Mouse (Mus musculus) left cerebral cortex, adult 18-20 months (tissue): ENCODE measurements around the gene Galntl6. TPM values are rescaled to one million over a fixed set of nuclear protein-coding genes. Genes with fewer than 3 reads are reported as not detected.
"Not testable (repeated sequence)": the region's sequence is repeated elsewhere in the genome, so short reads cannot be mapped to it uniquely, and the experiment has no call there.

Experiments
- DNase-seq, 2 experiments: peaks; one replicate each; pipeline ENCODE4 v3.0.0; 2021 to 2022; ENCODE audit warnings: low spot score in 2 of 2, mixed read lengths in 1 of 2
- total RNA-seq, 2 experiments: library from RNA; stranded (reverse); gene quantifications; 2 replicates each; pipeline ENCODE4 v1.2.3; 2021

Galntl6 gene
- total RNA-seq, 2 experiments from 2014 or later, result 21.9 to 22.3 TPM

DNA sequence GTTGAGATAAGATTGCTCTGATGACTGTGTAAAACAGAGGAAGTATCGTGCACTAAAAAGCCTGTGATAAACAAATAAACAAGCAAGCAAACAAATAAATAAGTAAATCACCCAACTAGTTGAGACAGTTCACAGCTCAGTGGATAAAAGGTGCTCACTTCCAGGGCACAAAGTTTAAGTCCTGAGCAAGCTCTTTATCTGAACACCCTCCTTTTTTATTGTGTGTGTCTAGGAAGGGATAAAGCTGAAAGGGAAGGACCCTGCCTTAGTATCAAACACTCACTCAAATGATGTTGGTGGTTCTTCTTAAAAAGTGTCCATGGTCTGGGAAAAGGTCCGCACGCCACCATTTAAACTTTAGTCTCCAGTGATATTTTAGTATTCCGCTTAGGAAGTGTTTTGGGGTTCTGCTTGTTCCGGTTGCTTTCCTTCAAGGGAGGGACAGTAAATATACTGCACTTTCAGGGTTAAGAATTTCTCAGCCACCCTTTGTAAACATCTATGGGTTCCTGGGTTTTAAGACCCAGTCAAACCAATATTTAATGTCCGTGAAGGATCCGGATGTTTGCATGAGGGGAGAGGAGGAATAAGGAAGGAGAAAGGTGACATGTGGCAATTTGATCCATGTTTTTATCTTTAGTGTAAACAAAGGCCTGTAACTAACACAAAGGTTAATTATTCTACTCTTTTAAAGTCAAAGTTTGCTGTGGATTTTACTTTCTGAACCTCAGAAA lies 1134.3 kb downstream of the Galntl6 start:
- DNase-seq, result no peak

DNA sequence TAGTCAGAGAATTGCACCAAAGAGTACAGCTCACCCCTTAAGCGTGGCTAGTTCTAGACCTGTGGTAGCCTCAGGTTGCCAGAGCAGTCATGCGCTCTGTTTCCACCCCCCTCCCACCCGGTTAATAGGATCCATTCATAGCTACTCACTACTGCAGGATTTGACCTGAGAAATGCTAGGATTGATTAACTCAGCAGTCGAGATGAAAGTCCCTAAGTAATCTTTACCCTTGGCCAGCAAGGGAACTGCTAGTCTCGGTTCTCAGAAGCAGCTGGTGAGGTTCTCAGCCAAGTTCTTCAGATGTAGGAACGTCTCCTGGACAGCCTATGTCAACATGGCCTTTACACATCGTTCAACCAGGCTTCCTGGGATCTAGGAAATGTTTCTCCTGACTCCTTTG lies 1135.7 kb downstream of the Galntl6 start:
- DNase-seq, result no peak

DNA sequence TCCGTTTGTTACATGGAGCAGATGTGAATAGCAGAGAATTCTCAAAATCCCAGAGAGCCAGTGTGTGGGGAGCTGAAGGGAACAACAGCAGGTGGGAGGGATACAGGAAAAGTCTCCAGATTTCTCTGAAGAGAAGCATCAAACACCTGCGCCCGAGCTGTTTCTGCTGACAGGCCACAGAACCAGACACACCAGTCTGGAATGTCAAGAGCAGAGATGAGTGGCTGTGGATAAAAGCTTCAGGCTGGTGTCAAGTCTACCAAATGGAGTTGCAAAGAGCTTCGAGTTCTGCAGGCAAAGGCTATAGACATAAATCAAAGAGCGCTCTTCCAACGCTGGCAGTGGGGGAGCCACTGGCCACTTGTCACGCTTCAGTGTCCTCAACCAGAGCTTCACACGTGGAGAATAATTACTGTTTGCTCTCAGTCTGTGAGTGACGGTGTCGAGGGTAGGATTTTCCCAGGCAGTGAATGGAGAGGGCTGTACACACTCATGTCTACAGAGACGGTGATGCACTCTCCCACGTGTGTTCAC lies 1139.6 kb downstream of the Galntl6 start:
- DNase-seq, result peak in 1 of 2 experiments; percentile 30

DNA sequence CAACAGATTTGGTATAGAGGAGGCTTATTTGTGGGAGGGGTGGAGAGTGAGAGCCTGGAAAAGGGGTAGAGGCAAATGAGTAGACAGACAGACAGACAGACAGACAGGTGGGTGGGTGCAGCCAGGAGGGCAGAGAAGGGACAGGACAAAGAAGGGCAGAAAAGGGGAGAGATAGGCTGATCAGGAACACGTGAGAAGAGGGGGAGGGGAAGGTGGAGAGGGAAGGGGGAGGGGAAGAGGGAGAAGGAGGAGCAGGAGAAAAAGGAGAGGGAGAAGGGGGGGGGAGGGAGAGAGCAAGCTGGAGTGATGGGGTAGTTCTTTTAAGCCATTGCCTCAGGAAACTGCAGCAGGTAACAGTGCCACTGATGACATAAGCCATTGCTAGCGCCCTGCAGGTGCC lies 1144.9 kb downstream of the Galntl6 start:
- no peak for DNase-seq

DNA sequence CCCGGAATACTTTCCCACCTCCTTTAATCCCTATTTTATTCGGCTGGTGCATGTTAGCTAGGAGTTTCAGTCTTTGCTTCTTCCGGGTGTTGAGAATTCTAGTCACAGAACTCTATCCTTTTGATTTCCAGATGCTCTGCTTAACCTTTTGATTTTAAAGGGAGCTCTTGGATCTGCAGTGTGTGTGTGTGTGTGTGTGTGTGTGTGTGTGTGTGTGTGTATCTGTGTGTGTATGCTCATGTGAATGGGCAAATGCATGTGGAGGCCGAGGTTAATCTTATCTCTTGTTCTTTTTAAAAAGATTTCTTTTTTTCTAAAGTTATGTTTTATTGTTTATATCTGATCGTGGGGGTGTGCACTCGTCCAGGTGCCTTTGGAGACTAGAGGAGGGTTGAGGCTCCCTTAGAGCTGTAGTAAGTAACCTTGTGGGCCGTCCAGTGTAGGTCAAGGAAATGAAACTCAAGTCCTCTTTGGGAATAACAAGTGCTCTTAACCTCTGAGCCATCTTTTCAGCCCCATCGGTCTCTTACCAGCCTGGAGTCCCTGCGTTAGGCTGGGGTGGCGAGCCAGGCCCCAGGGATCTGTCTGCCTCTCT lies 1145.9 kb downstream of the Galntl6 start:
- no peak for DNase-seq

DNA sequence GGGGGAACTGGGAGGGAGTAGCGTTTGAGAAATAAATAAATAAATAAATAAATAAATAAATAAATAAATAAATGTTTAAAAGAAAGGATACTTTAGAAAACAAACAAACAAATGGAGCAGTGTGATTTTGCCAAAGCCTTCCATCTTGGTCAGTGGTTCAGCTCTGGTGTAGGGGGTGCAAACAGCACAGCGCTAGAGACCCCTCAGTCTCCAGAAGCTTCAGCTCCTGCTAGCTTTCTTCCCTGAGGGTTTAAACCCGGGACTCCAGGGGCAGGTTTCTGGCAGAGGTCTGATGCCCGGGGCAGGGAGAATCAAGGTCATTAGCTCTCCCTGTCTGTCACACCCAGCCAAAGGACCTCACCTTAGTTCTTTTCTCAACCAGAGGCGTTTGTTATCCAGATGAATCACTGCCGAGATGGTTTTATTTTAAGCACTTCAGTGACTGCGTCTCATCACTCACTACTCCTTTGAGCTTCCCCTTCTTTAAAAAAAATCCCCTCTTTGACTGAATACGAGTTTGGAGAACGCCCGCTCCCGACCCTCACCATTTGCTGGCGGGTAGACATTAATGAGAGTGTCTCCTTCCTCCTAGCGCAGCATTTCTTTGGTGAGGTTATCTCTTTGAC lies 1146.6 kb downstream of the Galntl6 start:
- no peak for DNase-seq

DNA sequence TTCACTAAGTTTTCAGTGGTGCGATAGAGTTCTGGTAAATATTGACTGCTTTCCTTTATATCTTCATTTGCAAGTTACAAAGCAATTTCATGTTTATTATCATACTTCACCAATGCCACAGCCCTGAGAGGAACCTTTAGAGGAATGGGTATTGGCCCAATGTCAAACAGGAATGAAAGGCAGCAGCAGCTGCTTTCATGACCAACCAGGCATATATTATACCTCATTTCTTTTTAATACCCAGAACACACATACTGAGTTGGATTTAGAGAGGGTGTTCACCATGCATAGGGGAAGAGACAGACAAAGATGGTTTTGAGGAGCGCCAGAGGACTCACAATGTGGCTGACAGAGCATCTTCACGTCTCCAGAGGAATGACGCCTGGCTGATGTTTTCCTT lies 1147.2 kb downstream of the Galntl6 start:
- DNase-seq, result no peak

DNA sequence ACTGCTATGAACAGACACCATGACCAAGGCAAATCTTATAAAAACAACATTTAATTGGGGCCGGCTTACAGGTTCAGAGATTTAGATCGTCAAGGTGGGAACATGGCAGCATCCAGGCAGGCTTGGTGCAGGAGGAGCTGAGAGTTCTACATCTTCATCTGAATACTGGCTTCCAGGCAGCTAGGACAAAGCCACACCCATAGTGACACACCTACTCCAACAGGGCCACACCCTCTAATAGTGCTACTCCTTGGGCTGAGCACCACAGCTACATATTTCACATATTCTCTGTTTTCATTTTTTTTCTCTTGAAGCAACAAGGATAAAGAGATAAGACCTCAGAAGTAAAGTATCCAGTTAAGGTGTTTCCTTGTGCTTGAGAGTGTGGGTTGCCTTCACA lies 1149.8 kb downstream of the Galntl6 start:
- not testable (repeated sequence) for DNase-seq

DNA sequence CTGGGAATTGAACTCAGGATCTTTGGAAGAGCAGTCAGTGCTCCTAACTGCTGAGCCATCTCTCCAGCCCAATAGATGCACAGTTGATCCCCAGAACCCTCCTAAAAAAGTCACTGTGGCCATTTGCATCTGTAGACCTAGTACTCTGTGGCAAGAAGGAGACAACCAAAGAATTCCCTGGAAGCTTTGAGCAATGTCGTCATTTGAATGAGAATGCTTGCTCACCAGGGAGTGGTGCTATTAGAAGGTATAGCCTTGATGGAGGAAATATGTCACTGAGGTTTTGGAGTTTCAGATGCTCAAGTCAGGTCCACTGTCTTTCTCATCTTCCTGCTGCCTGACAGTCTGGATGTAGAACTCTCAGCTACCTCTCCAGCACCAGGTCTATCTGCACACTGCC lies 1151.5 kb downstream of the Galntl6 start:
- no peak for DNase-seq

DNA sequence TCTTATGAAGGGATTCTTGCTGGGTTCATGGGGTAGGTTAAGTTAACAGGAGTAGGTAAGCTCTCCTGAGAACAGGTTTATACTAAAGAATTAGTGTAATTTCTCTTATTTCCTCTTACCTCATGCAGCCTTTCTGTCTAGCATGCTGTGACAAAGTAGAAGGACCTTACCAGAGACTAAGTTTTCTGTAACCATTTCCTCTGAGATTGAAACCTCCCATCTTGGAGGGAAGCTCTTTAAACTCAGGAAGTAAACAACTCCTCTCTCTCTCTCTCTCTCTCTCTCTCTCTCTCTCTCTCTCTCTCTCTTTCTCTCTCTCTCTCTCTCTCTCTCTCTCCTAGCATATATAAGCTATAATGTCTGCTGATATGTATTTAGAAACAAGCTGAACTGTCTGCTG lies 1153.6 kb downstream of the Galntl6 start:
- no peak for DNase-seq

DNA sequence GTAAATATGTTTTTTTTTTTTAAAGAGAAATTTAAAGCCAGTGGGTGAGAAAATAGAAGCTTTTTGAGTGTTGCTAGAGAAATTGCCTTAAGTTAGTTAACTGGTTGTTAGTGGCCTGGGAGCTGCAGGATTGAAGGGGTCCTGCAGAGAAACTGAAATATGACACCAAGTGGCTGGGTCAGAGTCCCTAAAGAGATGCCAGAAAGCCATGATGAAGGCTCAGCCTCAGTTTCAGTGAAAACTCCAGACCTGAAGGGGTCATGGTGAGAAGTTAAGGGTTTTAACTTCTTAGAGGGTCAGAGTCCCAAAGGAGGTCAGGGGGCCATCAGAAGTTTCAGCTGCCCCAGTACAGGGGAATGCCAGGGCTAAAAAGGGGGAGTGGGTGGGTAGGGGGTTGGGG lies 1155.0 kb downstream of the Galntl6 start:
- no peak for DNase-seq

DNA sequence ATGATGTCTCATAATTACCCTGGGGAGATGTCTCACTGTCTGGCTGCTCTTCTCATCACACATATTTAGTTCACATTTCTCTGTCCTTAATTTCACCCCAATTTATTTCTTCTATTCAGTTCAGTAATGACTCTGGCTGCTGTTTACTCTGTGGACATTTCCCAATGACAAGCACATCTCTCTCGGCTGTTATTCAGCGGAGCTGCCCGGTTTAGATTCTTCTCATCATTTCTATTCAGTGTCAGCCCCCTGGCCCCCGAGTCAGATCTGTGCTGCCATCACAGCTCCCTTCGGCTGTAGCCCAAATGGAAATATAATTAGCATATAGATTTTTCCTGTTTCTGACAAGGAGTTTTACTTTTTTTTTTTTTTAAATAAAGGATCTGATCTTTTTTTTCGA lies 1158.4 kb downstream of the Galntl6 start:
- no peak for DNase-seq

DNA sequence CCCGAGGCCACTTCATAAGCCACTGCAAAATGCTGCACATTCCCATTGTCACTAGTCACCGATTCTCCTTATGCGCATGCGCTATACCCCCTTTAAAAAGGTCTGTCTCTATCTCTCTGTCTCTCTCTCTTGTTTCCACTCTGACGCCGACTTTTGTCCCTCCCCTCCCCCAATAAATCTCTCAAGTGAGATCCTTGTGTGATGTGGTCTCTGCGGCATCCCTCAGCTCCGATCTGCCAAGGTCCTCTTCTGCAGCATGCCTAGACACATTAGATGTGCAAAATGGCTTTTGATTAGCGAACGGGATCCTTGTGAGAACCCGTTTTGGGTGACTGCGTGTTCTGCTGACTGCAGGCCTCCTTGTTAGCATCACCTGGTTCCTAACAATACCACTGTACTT lies 1168.8 kb downstream of the Galntl6 start:
- no peak for DNase-seq

DNA sequence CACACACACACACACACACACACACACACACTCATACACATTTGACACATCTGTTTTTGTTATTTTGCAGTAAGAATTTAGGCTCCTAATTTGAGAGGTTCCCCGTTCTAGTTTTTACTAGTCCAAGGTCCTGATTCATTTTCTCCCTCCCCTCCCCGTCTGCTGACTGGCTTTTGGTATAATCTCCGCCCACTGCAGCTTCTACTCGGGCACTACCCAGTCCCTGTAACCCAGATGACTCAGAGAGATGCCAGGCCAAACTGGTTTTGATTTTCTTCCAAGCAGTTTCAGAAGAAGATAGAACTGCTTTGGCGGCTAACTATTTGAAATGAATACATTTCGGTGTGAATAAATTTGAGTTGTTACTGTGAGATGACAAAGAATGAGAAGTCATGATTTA lies 1170.5 kb downstream of the Galntl6 start:
- DNase-seq, result no peak

DNA sequence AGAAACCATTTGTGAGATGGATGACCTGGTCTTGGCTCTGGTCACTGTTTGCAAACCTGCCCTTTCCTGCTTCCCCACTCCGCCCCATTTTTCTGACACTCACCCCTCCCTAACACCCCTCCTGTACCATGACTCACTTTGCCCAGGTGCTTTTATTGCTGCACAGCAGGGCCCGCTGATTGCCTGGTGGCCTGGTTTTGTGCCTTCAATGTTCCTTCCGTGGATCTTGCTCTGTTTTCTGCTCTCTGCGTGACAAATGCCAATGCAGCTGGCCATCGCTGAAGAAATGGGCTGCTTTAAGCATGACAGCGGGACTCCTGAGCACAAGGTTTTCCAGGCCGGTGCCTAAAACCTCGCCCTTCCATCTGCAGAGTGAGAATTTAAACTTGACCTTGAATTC lies 1171.1 kb downstream of the Galntl6 start:
- DNase-seq, result no peak

DNA sequence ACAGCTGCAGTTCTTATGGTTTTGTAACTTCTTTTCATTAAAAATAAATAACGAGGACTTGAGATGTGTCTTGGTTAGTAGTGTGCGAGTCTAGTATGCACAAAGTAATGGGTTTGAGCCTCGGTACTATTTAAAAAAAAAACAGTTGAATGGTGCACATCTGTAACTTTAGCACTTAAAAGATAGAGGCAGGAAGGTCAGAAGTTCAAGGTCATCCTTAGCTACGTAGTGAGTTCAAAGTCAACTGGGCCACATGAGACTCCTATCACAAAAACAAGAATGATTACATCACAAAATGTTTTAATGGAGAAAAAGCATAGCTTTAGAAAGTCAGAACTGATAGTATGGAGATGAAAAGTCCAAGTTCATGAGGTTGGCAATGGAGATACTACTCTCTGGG lies 1175.2 kb downstream of the Galntl6 start:
- no peak for DNase-seq

DNA sequence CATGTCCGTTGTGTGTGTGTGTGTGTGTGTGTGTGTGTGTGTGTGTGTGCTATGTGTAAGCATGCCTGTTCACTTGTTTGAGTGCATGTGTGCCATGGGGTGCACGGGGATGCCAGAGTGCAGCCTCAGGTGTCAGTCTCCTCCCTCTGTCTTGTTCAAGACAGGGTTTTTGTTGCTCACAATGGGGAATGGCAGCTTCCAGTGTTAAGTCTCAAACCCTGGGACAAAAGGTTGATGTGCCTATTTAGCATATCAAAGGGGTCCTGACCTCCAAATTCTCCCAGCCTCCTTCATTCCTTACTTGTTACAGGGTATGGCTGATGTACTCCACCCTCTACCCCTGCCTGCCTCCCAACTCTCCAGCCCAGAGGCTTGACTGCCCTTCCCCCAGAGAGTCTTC lies 1179.6 kb downstream of the Galntl6 start:
- no peak for DNase-seq

DNA sequence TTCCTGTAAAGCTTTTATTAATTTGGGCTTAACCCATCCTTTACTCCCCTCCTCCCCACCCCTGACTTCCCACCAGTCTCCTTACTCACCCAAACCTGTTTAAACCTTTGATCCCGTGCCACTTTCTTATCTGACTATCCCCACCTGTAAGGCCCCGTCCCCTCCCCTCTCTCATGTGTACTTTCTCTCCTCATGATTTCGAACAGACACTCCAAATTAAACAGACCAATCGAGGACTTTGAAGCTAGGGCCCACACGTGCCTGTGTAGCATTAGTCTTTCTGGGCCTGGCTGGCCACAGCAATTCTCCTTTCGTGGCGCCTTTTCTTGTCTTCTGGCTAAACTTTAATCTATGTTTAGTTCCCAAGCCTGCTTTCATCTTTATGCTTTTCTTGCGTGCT lies 1180.8 kb downstream of the Galntl6 start:
- DNase-seq, result no peak

DNA sequence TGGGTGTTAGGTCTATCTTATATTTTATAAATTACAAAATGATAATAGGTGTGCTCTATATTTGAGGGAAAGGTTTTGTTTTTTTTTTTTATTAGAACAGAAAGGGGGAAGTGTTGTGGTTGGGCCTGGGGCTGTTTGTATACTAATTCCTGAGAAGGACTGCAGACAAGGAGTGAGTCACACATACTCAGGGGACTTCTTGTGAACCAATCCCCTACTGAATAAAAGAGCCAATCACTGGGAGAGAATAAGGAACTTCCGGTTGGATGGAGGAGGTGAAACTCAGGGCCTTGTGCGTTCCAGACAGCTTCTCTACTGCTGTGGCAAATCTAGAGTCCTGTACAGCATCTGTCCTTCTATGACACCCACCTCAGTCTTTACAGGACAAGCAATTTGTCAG lies 1184.2 kb downstream of the Galntl6 start:
- no peak for DNase-seq

DNA sequence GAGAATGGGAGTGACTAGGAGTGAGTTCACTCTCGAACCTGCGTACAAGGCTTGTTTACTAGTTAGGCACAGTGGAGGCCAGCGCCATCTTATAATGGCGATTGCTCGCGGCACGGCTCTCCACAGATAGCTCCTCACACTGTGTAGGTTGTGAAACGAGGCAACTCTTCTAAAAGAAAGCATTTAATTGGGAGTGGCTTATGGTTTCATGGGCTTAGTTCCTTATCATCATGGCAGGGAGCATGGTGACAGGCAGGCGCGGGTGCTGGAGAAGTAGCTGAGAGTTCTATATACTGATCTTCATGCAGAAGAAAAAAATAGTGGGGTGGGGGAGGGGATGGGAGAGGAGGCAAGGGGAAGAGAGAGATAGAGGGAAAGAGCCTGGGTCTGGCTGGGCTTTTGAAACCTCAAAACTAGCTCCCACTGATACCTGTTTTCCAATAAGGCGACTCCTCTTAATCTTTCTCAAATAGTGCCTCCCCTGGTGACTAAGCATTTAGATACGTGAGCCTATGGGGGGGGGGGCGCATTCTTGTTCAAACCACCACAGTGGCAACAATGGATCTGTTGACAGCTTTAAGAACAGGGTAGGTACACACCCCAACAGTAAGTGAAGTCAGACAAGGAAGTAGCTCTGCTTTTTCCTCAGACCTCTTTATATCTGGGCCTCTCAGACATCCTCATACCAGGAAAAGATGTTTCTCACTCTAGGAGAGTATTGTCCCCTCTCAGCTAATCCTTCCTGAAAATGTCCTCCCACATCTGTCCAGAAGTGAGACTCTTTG lies 1187.4 kb downstream of the Galntl6 start:
- DNase-seq, result no peak
